Mouse (Mus musculus) heart, adult 2 months (tissue): Measurements from ENCODE around the gene Isl1.

ENCODE experiments used
- CTCF ChIP-seq: fragments of 200-600 bp; IDR thresholded peaks from 2 replicates; pipeline ENCODE4 v1.8.1; 2022; ENCODE audit warnings: antibody characterized with exemption, mild to moderate bottlenecking, moderate library complexity
- POLR2A ChIP-seq: fragments of 200-500 bp; IDR thresholded peaks from 2 replicates; pipeline ENCODE4 v1.6.1; 2011; ENCODE audit warnings: mild to moderate bottlenecking, low read depth, low read length, control low read depth; ENCODE audit not compliant: insufficient read depth

DNA sequence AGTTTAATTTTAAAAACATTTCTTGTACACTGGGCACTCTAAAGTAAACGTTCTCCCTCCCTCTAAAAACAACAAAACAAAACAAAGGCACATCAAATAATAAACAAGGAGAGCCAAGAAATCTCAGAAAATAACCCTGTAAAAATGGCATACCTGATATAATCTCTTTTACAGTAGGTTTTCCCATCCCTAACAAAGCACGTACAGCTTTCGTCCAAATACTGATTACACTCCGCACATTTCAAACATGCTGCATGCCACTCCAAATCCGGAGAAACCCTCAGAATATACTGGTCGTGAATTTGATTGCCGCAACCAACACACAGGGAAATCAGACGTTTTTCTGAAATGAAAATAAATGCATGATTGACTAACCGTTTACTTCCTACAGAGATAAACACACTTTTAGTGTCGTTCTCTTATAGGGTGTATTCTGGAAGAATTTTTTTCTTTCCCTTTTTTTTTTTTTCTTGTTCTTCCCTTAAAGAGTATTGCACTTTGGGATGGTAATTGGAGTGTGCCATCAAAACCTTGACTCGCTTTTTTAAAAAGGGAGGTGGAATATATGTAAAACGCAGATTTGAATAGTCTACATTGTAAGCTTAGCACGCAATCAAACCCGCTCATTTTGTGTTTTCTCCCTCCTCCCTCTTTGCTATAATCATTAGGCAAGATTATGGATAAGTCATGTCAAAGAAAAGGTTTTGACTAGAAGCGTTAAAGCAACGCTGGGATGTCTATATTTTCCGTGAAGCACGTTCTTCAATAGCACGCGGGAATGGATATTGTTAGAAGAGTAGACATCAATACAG, 1.2 kb downstream of the Isl1 start:
- TF ChIP-seq CTCF = no peak
- no peak for TF ChIP-seq POLR2A
